Mouse (Mus musculus): Measurements from ENCODE around the gene Endod1.

The Endod1 gene

DNA sequence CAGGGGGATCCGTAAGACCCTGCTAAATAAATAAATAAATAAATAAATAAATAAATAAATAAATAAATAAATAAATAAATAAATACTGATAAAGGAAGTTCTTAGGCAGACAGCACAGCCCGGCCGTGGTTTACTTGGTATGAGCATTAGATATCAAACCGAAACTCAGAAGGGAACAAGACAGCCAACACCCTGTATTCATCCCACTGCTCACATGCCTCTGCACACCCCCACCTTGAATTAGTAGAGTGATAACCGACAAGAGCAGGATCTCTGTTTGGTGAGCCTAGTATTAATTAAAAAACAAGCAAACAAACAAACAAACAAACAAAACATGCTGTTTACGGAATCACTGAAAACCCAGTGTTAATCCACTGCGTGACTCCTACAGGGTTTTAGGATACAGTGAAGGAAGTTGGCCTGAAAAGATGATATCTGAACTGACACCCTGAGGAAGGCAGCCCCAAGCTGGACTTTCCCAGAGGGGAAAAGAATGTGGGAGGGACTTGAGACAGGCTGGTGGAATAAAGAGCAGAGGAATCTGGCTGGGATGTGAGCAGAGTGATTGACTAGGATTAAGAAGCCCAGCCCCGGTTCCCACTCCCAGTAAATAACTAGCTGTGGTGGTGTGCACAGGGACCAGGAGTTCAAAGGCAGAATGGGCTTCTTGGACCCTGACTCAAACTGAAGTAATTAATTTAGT lies at the start of gene Endod1:
Endod1 (minus strand) TSS at position 155 of the 703 bp plus-strand sequence.
- DNase-seq (ENCODE audit: low spot score in 2 of 2), result peak; percentile 46 to 58

DNA sequence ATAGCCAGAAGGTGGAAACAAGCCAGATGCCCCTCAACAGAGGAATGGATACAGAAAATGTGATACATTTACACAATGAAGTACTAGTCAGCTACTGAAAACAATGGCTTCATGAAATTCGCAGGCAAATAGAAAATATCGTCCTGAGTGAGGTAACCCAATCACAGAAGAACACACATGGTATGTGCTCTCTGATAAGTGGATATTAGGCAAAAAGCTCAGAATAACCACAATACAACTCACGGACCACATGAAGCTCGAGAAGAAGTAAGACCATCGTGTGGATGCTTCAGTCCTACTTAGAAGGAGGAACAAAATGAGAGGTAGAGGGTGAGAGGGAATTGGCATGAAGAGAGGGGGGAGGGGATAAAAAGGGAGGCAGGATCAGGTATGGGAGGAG lies 27.8 kb upstream of the Endod1 start:
- DNase-seq (ENCODE audit: low spot score in 2 of 2), result no peak

DNA sequence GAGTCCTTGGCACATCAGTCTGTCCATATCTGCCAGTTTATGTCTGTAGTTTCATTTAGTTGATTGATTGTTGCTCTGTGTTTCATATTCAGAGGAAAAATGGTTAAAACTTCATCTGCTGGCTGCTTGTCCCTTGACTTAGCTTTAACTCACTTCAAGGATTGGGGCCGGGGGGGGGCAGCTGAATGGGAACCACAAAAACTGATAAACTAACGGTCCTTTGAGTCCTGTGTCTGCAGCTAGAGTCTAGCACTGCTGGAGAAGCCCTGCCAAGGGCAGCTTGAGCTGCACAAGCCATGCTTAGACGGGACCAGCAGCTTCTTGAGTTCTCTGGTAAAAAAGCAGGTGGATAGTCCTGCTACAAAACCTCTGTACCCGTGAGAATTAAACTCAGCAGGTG lies 26.7 kb upstream of the Endod1 start:
- DNase-seq (ENCODE audit: low spot score in 2 of 2), result no peak

DNA sequence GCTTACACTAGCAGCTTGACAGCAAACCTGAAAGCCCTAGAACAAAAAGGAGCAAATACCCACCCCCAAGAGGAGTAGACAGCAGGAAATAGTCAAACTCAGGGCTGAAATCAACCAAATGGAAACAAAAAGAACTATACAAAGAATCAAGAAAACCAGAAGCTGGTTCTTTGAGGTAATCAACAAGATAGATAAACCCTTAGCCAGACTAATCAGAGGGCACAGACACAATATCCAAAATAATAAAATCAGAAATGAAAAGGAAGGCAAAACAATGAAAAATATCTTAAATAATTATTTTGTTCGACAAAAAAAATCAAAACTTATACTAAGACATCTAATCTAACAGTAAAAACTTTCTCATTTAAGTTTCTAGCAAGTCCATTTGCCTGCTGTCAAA lies 24.7 kb upstream of the Endod1 start:
- no peak for DNase-seq (ENCODE audit: low spot score in 2 of 2)

DNA sequence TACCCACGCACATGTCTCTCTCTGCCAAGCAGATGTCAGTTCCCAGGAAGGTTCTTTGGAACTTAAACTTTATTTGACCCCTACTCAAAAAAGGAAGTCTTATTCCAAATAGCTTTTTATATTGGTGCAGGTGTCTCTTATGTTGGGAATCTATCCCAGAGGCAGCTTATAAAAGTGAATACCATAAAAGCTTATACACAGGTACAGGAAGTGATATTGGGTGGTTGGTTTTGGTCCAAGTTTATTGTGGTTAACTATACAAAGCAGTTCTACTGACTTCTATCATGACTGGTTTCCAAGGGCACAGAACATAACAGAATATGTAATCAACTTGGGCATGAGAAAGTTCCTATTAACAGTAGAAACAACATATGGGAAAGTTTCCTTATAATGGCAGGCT lies 20.8 kb upstream of the Endod1 start:
- DNase-seq (ENCODE audit: low spot score in 2 of 2), result no peak

DNA sequence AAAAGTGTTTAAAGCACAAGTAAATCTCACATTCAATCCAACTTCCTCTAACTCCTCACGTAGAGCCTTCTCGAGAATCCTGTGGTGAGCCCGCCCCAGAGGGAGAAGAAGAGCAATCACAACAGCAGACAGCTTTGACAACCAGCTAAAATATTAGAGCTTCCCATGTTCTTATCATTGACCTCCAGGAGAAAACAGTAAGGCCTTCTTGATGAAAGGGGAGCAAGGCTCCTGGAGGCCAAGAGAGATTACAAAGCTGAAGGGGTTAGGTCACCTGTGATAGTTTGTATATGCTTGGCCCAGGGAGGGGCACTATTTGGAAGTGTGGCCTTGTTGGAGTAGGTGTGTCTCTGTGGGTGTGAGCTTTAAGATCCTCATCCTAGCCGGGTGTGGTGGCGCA lies 19.1 kb upstream of the Endod1 start:
- DNase-seq (ENCODE audit: low spot score in 2 of 2), result no peak

DNA sequence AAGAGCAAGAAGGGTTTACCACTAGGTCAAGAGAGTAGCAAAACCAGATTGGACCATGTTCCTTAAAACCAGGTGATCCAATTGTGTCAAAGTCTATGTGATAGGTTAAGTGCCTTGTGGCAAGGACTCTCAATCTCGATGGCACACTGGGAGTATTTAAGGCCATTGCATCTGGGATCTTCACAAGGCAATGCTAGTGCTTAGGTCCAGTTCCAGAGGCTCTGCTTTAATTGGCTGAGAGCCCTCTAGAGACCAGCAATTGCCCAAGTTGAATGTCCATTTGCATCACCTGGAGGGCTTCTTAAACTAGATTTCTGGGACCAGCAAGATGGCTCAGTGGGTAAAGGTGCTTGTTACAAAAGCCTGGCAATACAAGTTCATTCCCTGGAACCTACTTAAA lies 17.6 kb upstream of the Endod1 start:
- no peak for DNase-seq (ENCODE audit: low spot score in 2 of 2)

DNA sequence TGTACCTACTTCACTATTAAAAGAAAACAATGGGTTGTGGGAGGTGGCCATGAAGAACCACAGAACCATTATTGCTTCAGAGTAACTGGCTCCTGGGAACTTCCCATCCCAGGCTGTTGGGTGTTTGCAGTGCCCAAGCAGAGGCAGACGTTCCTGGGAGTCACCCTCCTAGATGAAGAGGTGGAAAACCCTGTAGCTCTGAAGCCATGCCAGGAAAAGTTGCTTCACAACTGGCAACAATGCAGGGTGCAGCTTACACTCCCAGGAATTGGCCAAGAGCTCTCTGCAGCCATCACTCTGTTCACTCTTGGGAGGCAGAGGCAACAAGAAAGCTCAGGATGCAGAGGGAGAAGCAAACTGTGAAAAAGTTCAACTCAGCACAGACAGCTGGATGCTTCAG lies 16.8 kb upstream of the Endod1 start:
- DNase-seq (ENCODE audit: low spot score in 2 of 2), result no peak

DNA sequence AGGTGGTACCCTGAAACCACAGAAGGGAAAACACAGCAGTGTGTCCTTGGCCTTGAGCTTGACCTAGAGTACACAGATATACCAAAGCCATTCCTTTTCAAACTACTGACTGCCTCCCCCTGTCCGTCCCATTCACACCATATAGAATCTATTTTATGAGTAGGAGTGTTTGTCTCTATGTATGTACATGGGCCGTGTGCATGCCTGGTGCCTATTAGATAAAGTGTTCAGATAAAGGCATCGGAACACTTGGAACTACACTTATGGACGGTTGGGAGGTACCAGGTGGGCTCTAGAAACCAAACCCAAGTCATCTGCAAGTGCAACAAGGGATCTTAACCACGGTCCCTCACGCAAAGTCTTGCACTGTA lies 16.1 kb upstream of the Endod1 start:
- no peak for DNase-seq (ENCODE audit: low spot score in 2 of 2)

DNA sequence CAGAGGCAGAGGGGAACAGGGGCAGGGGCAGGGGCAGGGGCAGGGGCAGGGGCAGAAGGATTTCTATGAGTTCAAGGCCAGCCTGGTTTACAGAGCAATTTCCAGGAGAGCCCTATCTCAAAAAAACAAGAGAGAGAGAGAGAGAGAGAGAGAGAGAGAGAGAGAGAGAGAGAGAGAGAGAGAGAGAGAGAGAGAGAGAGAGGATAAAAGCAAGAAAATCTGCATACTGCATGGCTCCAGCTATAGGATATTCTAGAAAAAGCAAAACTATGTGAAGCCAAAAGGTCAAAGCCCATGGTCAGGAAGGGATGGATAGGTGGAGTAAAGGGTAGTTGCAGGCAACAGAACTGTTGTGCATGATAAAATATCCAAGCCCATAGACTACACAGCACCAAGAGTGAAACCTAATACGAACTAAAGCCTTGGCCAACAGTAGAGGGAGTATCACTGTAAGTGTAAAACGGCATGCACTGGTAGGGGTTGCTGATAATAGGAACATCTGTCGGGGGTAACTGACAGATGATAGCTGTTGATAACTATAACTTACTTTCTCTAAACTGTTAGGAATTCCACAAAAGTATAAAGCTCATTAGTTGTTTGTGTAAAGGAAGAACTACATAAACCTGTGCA lies 15.6 kb upstream of the Endod1 start:
- no peak for DNase-seq (ENCODE audit: low spot score in 2 of 2)

DNA sequence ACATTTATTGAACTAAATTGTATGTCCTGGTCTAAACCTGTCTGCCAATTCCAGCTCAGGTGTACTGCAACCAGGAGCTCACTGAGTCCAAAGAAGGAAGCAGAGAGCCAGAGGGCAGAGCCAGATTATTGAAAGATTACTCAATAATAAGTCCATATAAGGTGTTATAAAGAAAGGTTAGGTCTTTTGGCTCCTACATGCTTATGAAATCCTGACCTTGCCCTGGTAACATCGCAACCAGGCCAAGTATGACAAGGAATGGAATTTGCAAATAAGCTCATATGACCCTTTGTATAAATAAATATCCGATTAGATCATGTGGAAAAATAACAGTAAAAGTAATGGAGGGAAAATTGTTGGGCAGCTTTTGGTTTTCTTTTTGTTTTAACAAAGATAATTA lies 14.8 kb upstream of the Endod1 start:
- no peak for DNase-seq (ENCODE audit: low spot score in 2 of 2)

DNA sequence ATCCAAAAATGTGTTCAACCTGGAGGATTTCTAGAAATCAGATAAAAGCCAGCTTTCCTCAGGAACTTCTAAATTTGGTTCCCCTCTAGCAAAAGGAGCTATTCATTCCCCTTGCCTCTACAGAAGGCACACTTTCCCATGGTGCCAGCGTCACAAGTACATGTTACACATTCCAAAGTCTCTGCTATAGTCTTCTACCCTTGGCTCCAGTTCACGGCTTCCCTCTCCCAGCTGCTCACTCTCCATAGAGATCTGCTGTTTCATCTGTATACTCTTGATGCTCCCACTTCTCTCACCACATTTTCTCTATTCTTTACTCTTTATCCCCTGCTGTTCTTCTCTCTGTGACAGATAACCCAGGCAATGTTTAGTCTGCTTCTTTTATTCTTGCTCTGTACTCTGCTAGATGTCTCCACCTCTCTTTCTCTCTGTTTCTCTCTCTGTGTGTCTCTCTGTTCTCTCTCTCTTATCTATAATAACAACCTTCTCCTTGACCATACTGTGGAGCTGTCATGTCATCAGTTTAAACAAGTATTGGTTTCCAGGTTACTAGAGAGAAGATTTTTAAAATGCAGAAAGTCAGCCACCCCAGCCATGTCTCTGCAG lies 13.8 kb upstream of the Endod1 start:
- no peak for DNase-seq (ENCODE audit: low spot score in 2 of 2)

DNA sequence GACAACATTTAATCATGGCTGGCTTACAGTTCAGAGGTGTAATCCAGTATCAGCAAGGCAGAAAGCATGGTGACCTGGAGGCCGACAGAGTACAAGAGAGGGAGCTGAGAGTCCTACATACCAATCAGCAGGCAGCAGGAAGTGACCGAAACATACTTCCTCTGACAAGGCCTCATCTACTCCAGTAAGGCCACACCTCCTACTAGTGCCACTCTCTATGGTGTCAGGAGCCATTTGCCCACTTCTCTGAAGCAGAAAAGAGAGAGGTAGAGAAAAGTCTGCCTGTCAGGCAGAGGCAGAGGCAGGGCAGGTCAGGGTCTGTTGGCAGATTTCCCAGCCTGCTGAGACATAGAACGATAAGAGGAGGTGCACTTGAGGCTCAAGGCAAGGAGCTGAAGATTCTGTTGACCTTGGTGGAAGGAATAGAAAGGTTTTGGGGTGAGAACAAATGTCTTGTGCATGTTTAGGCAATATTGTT lies 10.6 kb upstream of the Endod1 start:
- DNase-seq (ENCODE audit: low spot score in 2 of 2), result no peak

DNA sequence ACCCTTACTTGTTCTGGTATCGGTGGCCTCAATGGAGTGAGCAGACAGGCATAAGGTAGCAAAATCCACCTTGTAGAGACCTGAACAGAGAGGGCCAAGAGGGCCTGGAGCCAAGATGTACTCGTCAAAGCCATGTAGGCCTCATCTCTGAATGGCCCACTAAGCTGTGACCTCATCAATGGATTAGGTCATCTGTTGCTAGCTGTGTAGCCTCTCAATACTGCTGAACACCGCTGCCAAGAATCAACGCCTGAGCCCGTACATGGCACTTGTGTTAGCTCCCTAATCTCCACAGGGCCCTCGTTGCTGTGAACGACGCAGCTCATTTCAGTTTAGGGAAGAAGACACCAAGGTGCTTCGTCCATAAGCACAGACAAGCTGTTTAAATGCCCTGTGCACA lies 10.0 kb upstream of the Endod1 start:
- DNase-seq (ENCODE audit: low spot score in 2 of 2), result no peak

DNA sequence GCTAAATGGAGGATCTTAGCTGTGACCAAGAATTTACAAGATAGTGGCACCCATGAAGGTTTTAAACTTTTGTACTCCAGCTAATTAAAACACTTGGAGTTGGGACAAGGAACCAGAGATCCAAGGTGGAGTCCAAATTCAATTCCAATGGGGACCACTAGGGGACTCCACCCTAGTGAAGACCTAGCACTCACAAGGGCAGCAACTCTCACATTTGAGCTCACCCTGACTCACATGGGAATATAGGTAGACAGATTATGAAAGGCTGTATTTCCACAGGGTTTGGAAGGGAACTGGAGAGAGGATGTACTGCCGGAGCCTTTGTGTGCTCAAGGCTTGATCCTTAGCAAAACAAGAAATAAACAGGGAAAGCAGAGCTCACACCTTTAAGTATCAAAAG lies 9.0 kb upstream of the Endod1 start:
- DNase-seq (ENCODE audit: low spot score in 2 of 2), result no peak

DNA sequence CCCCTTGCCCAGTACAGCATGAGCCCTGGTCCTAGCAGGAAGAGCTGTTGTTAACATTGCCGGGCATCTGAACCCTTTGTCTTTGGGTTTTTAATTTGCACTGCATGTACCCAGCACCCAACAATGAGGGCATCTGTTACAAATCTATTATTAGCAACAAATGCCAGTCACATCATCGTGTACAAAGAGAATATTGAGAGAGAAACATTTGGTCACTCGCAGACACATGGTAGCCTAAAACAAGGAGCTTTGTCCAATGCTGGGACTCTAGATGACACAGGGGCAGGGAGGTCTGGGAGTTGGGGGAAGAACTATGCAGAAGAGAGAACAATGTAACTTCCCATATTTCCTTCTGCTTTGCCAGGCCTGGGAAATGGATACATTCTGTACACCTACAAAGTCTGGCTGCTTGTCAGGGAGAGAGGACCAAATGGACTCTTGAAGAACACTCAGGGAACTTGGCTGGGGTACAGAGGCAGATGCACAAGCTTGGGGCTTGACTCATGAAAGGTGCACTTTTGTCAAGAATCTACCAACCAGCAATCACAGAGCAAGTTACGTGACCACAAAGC lies 7.8 kb upstream of the Endod1 start:
- DNase-seq (ENCODE audit: low spot score in 2 of 2), result no peak

DNA sequence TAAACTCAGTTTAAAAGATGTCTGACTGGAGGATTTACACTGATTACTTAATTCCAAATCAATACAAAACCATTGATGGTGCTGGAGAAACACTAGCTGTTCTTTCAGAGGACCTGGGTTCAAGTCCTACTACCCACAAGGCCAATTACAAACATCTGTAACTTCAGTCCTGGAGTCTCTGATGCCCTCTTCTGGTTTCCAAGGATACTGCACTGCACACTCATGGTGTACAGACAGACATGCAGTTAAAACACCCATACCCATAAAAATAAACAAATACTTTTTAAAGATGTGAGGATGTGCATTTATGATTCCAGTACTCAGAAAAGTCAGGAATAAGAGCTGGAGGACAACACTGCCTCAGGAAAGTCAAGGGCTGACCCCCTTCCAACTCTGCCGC lies 6.7 kb upstream of the Endod1 start:
- DNase-seq (ENCODE audit: low spot score in 2 of 2), result no peak

DNA sequence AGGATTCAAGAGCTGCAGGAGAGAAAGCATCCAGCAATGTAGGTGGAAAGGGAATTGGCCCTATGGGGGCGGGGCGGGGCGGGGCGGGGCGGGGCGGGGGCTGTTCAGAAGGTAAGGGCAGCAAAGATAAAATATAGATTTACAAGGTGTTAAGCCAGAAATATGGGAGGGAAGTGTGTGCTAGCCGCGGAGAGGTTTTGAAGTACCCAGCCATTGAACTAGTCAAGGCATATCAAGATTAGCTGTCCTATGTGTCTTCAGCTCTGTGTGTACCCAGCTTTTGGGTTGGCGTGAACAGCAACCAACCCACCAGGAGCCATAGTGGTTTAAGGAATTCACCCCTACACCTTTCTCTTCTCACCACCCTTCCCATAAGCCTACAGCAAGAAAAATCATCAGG lies 5.5 kb upstream of the Endod1 start:
- no peak for DNase-seq (ENCODE audit: low spot score in 2 of 2)

DNA sequence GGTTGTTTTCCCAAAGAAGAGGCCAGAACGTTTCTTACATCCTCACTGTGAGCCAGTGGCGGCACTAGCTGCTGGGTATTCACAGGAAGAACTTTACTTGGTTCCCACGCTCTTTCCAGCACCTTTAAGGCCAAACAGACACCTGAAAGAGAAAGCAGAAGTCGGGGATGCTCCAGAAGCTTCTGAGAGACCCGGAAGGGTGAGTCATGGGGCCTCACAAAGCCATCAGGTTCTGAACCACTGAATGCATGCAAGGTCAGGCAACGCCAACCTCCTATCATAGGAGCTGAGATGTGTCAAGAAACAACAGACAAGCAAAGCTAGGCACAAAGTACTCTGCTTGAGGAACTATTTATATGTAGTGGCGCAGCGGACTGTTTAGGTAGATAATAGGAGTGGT lies 4.4 kb upstream of the Endod1 start:
- no peak for DNase-seq (ENCODE audit: low spot score in 2 of 2)

DNA sequence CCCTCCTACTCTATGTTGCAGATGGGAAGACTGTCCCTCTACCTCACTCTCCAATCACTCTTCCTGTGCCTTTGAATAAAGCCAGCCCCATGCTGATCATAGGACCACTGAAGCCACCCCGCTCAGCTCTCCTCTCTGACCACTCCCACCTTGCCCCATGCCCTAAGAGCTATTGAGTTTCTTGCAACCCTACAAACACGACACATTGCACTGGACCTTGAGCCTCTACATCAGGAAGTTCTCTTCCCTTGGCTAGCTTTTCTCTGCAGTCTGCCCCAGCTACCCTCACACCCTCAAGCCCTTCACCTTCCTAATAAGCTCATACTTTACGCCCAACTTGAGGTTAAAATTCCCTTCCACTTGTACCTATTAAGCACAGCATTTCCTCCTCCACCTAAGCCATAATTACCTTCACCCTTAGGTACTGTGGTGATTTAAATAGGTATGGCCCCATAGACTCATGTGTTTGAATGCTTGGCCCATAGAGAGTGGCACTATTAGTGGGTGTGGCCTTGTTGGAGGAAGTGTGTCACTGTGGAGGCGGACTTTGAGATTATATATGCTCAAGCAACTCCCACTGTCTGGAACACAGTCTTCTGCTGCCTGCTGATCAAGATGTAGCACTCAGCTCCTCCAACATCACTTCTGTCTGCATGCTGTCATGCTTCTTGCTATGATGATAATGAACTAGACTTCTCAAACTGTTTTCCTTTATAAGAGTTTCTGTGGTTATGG lies 2.0 kb upstream of the Endod1 start:
- DNase-seq (ENCODE audit: low spot score in 2 of 2), result no peak

DNA sequence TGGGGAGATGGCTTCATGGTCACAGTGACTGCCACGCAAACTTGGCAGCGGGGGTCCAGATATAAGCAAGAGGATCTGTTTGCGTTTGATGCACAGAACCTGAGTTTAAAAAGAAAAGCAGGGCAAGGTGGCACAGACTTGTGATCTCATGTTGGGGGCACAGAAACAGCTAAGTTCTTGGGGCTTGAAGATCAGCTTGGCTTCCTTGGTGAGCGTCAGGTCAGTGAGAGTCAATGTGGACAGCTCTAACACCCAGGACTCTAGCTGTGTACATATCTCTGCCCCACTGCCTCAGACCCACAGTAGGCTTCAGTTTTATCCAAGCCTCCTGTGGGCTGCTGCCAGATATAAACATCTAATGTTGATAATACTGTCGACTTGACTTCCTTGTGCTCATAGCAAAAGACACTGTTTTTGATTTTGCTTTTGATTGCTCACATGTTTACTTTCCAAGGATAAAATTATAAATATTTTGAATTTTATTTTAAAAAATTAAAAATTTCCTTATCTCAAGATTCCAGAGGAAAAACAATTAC lies 1.0 kb upstream of the Endod1 start:
- DNase-seq (ENCODE audit: low spot score in 2 of 2), result no peak

Measured in heart, adult 9 months (tissue).